Mouse (Mus musculus): ENCODE data around the gene Stx4a. TPM values are rescaled to one million over a fixed set of nuclear protein-coding genes. Genes with fewer than 3 reads are reported as not detected.

The Stx4a gene
- 61.1 and 76.4 TPM in 2 replicates for polyA plus RNA-seq (2012; rRNA removed)

DNA sequence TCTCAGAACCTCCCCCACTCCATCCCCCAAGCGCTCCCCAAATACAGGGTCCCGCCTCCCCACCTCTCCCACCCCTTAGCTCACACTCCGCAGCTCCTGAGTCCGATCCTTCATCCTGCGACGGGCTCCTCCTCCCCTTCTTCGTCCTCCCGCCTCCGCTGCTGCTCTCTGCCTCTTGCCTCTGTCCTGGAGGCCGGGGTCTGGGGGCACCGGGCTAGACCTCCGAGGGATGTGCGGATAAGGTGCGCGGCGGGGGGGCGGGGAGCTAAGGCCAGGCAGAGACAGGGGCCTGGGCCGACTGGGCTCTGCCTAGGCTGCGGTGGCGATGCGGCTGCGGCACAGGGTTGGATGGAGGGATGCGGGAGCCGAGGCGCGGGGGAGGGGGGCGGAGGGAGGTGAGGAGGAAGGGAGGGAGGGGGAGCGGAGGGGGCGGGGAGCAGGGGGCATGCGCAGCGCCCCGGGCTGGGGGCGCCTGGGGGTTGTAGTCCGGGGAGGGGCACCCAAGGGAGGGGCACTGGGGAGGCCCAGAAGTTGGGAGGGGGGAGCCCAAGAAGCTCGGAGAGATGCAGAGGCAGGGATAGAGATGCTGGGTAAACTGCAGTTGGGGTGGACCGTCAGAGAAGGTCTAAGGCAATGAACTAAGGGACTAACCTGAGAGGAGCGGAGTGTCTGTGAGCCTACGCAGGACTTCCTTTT is at the start of gene Stx4a, which contains the start of gene Stx1b:
Gene Stx4a (plus strand): TSS at position 119 of the 696 bp plus-strand sequence.
Gene Stx1b (minus strand): TSS at position 374 of the 696 bp plus-strand sequence.

DNA sequence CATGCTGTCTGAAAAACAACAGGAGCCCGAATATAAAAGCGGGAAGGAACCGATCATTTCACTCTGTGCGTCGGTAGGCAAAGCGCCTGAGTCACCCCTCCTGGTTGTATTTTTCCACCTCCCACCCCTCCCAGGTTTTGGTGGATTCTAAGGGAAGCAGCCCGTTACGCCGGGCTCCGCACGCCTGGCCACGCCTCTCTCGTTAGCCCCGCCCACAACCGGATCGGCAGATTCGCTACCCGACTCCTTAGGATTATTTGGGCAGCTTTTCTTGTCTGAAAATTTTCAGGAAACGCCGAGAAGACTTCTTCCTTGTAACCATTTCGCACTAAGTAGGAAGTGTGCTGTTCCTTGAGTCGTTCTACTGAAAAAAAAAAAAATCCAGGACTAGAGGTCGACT is 47.7 kb upstream of the Stx4a start, which contains the start of gene Setd1a:
Gene Setd1a (plus strand): TSS at position 245 of the 400 bp plus-strand sequence.

DNA sequence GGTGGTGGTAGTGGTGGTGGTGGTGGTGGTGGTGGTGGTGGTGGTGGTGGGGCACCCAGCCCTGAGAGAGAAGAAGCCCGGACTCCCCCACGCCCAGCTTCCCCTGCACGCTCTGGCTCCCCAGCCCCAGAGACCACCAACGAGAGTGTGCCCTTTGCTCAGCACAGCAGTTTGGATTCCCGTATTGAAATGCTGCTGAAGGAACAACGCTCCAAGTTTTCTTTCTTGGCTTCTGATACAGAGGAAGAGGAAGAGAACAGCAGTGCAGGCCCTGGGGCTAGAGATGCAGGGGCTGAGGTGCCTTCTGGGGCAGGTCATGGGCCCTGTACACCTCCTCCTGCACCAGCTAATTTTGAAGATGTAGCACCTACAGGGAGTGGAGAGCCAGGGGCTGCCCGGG is 38.8 kb upstream of the Stx4a start, which contains the start of gene Gm49388:
Gene Gm49388 (plus strand): TSS at position 301 of the 400 bp plus-strand sequence.

DNA sequence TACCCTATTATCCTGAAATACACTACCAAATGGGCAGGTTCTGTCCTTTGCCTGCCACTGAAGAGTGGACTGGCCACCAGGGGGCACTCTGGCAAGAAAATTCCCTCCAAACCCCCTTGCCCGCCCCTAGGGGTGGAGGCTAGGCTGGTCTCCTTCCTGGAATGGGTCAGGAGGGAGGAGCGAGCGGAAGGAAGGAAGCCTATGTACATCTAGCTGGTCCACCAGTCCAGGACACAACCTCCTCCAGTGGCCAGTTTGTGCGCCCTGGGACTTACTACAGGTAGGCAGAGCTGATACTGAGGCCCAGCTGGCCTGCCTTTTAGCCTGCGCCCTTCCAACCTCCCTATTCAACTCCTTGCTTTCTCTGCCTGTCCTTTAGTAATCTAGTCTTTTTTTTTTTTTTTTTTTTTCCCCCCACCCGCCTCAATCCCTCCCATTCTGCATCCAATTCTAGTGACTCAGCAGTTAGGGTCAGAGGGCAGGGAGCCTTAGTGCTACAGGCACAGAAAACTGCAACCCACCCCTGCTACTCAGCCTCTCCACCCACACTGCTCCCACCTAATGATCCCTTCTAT is 23.6 kb upstream of the Stx4a start, which contains the start of gene Hsd3b7:
Gene Hsd3b7 (plus strand): TSS at position 170 of the 575 bp plus-strand sequence.

DNA sequence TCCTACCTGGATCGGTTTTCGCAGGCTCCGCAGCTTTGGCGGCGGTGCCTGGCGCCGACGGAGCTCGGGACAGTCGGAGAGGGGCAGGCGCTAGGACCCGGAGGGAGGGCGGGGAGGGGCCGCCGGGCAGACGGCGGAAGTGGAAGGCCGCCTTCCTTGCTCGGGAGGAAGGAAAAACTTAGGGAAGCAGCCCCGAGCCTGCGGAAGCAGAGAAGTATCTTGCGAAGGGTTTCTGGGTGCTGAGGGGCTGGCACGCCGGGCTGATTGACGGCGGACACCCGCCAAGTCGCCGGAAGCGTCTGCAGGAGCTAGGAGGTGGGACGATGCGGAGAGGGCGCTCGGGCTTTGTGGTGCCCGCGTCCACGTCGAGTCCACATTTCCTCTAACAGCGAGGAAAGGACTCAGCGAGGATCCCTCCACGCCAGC is 52.0 kb downstream of the Stx4a start, which contains the start of gene Zfp646:
Gene Zfp646 (plus strand): TSS at position 181 of the 426 bp plus-strand sequence.

DNA sequence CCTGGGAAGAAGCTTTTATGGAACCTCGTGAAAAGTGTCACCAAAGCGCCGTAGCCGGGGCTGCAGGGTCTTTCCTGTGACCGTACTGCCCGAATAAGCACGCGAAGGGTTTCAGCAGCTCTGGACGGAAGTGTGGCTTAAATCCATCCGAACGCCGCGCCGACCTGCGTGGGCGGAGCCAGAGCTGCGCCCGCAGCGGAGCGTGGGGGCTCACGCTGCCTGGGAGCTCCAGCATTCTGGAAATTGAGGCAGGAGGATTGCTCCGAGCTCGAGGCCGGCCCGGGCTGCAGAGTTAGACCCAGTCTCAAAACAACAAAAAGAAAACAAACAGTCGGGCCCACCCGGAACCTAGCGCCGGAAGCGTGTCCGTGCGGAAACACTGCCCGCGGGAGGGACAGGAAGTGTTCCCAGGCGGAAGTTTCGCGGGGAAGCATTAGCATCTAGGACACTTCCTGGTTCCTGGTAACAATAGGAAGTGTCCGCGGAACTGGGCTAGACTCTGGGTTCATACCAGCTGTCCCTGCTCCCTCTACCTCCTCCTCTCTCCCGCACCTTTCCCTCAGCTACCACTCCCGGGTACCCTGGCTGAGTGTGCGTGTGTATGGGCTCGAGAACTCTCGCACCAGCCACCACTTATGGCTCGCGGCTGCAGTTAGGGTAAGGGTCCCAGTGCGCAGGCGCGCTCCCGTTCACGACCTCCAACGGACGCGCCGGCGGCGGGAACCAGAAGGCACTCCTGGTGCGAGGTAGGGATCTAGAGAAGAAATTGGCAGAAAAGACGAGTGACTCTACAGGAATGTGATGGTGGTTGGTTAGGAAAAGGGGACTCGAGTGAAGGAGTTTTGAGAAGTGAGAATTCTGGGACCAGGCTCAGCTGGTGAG is 52.6 kb downstream of the Stx4a start, which contains the start of gene Zfp668:
Gene Zfp668 (minus strand): TSS at position 362 of the 882 bp plus-strand sequence.

DNA sequence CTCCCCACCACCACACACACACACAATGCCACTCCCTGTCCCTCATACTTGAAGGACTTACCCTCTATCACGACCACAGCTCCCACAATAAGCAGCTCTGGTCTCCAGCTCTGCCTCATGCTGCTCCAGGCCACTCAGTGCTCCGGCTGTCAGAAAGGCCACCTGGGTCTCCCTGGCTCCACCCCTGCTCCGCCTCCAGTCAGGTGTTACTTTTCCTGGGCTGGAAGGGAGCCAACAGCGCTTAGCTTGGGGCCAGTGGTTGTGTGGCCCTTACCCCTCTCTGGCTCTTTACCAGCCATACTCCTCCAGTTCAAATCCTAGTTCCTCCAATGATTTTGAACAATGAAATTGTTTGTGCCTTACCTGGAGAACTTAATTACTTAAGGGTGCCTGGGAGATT is 66.7 kb downstream of the Stx4a start, which contains the start of gene Prss53:
Gene Prss53 (minus strand): TSS at position 173 of the 400 bp plus-strand sequence.

DNA sequence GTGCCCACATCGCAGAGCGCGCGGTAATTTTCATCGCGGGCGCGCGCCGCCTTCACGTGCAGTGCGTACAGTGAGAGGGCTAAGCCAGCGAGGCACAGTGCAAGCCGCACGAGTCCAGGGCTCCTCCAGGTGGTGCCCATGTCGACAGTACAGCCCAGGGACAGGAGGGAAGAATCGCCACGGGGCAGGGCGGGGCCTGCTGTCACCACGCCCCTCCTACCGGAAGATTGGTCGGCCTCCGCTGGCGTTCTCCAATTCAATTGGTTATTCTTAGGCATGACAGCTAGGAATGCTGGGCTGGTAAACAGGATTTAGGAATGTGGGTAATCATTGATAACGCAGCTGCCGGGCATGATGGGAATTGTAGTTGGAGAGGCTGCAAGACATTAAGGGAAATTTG is 71.3 kb downstream of the Stx4a start, which contains the start of the genes Gm21974 and Vkorc1:
Gene Gm21974 (minus strand): TSS at position 13 of the 400 bp plus-strand sequence.
Gene Vkorc1 (minus strand): TSS at position 176 of the 400 bp plus-strand sequence.

Other genes with a start within 250 kb of the Stx4a start
- gene Ccdc189, start 235.7 kb upstream of the Stx4a start, polyA plus RNA-seq (2012; rRNA removed): 3.1 and 3.2 TPM in 2 replicates
- gene Rnf40, start 235.5 kb upstream of the Stx4a start, polyA plus RNA-seq (2012; rRNA removed): 24.1 and 24.4 TPM in 2 replicates
- 8.3 and 8.5 TPM in 2 replicates for gene Zfp629, start 208.5 kb upstream of the Stx4a start, polyA plus RNA-seq (2012; rRNA removed)
- 30.5 and 30.6 TPM in 2 replicates for gene Bcl7c, start 115.4 kb upstream of the Stx4a start, polyA plus RNA-seq (2012; rRNA removed)
- gene Ctf1, start 111.6 kb upstream of the Stx4a start, polyA plus RNA-seq (2012; rRNA removed): 17.1 and 23.7 TPM in 2 replicates
- not detected in 2 replicates for gene Ctf2, start 92.1 kb upstream of the Stx4a start, polyA plus RNA-seq (2012; rRNA removed)
- gene Fbxl19, start 79.8 kb upstream of the Stx4a start, polyA plus RNA-seq (2012; rRNA removed): 47.9 and 56.8 TPM in 2 replicates
- gene Orai3, start 54.5 kb upstream of the Stx4a start, polyA plus RNA-seq (2012; rRNA removed): 35.4 and 46.9 TPM in 2 replicates
- gene Setd1a, start 47.6 kb upstream of the Stx4a start, polyA plus RNA-seq (2012; rRNA removed): 8.2 and 9.2 TPM in 2 replicates
- 0.86 TPM in 1 of 2 replicates, not detected in the other for gene Gm49388, start 38.7 kb upstream of the Stx4a start, polyA plus RNA-seq (2012; rRNA removed)
- gene Hsd3b7, start 23.7 kb upstream of the Stx4a start, polyA plus RNA-seq (2012; rRNA removed): 64.8 and 84.2 TPM in 2 replicates
- gene Stx1b, start 255 bp downstream of the Stx4a start, polyA plus RNA-seq (2012; rRNA removed): 3.9 and 4.8 TPM in 2 replicates
- 20.2 and 20.8 TPM in 2 replicates for gene Zfp646, start 51.9 kb downstream of the Stx4a start, polyA plus RNA-seq (2012; rRNA removed)
- gene Zfp668, start 52.5 kb downstream of the Stx4a start, polyA plus RNA-seq (2012; rRNA removed): 6.5 and 7.7 TPM in 2 replicates
- 5.0 and 5.2 TPM in 2 replicates for gene Prss53, start 66.7 kb downstream of the Stx4a start, polyA plus RNA-seq (2012; rRNA removed)
- not detected in 2 replicates for gene Gm21974, start 71.2 kb downstream of the Stx4a start, polyA plus RNA-seq (2012; rRNA removed)
- 136 and 159 TPM in 2 replicates for gene Vkorc1, start 71.3 kb downstream of the Stx4a start, polyA plus RNA-seq (2012; rRNA removed)
- gene Bckdk, start 79.8 kb downstream of the Stx4a start, polyA plus RNA-seq (2012; rRNA removed): 74.3 and 95.0 TPM in 2 replicates
- 9.7 and 12.9 TPM in 2 replicates for gene Kat8, start 88.2 kb downstream of the Stx4a start, polyA plus RNA-seq (2012; rRNA removed)
- gene Prss8, start 105.8 kb downstream of the Stx4a start, polyA plus RNA-seq (2012; rRNA removed): 119 and 136 TPM in 2 replicates
- 7.5 and 10.7 TPM in 2 replicates for gene Prss36, start 122.4 kb downstream of the Stx4a start, polyA plus RNA-seq (2012; rRNA removed)
- 156 and 158 TPM in 2 replicates for gene Fus, start 143.2 kb downstream of the Stx4a start, polyA plus RNA-seq (2012; rRNA removed)
- 407 and 442 TPM in 2 replicates for gene Pycard, start 169.6 kb downstream of the Stx4a start, polyA plus RNA-seq (2012; rRNA removed)
- 18.5 and 21.0 TPM in 2 replicates for gene Trim72, start 179.7 kb downstream of the Stx4a start, polyA plus RNA-seq (2012; rRNA removed)
- 4.3 and 4.7 TPM in 2 replicates for gene Itgam, start 238.3 kb downstream of the Stx4a start, polyA plus RNA-seq (2012; rRNA removed)
- gene Gm49368, start 238.4 kb downstream of the Stx4a start, polyA plus RNA-seq (2012; rRNA removed): 0.10 TPM in 1 of 2 replicates, not detected in the other